Mouse (Mus musculus) cortical plate, adult 2 months (tissue): ENCODE results near the gene Tfrc.

Experiments
- CTCF ChIP-seq: fragments of 200-500 bp; IDR thresholded peaks from 2 replicates; pipeline ENCODE4 v1.5.1; 2011; ENCODE audit warnings: mild to moderate bottlenecking, control low read depth, low read length; ENCODE audit not compliant: insufficient read depth; ENCODE audit errors: extremely low read depth
- POLR2A ChIP-seq: fragments of 200-500 bp; IDR thresholded peaks from 2 replicates; pipeline ENCODE4 v1.6.1; 2011; ENCODE audit warnings: mild to moderate bottlenecking, low read length, control low read depth; ENCODE audit not compliant: insufficient read depth; ENCODE audit errors: extremely low read depth

GRCm38 (mm10) chr16:32613269-32613834 lies 4.6 kb downstream of the Tfrc start:
- TF ChIP-seq CTCF (no peak), POLR2A (no peak)
